Mouse (Mus musculus) hindbrain, embryonic 16.5 days (tissue): ENCODE data around the gene Baiap3. TPM values are rescaled to one million over a fixed set of nuclear protein-coding genes. Genes with fewer than 3 reads are reported as not detected.

Experiments used
- ATAC-seq: fragments of 200-750 bp; cut with Nextera tagmentation; 2 replicates; pipeline ENCODE4 v1.8.0; 2017; ENCODE audit warnings: moderate TSS enrichment, moderate library complexity
- H3K27ac ChIP-seq: fragments of 300-500 bp; sonication (generic); 2 replicates; pipeline ENCODE4 v1.5.1; 2014; ENCODE audit warnings: low read depth, mild to moderate bottlenecking, control low read depth, low read length, moderate library complexity
- H3K27me3 ChIP-seq: fragments of 300-500 bp; sonication (generic); replicated peaks from 2 replicates; pipeline ENCODE4 v1.6.1; 2014; ENCODE audit warnings: low read length; ENCODE audit not compliant: control insufficient read depth, insufficient read depth
- H3K36me3 ChIP-seq: fragments of 300-500 bp; sonication (generic); 2 replicates; pipeline ENCODE4 v1.6.1; 2014; ENCODE audit warnings: mild to moderate bottlenecking, low read length, moderate library complexity, mixed read lengths; ENCODE audit not compliant: control insufficient read depth, insufficient read depth
- H3K4me1 ChIP-seq: fragments of 300-500 bp; sonication (generic); 2 replicates; pipeline ENCODE4 v1.6.1; 2014; ENCODE audit warnings: low read depth, low read length; ENCODE audit not compliant: control insufficient read depth, insufficient read depth
- H3K4me2 ChIP-seq: fragments of 300-500 bp; sonication (generic); 2 replicates; pipeline ENCODE4 v1.6.1; 2014; ENCODE audit warnings: mild to moderate bottlenecking, low read length, control low read depth, moderate library complexity
- H3K4me3 ChIP-seq: fragments of 300-500 bp; sonication (generic); 2 replicates; pipeline ENCODE4 v1.5.1; 2014; ENCODE audit warnings: mild to moderate bottlenecking, low read length, control low read depth, moderate library complexity
- H3K9ac ChIP-seq: fragments of 300-500 bp; sonication (generic); 2 replicates; pipeline ENCODE4 v1.6.1; 2014; ENCODE audit warnings: low read depth, mild to moderate bottlenecking, control low read depth, low read length, moderate library complexity
- H3K9me3 ChIP-seq: fragments of 300-500 bp; sonication (generic); 2 replicates; pipeline ENCODE4 v1.6.1; 2014; ENCODE audit warnings: mild to moderate bottlenecking, low read length, moderate library complexity; ENCODE audit not compliant: control insufficient read depth
- WGBS: fragments of 180-500 bp; shearing (Covaris S2); extraction: QIAGEN DNeasy Blood & Tissue Kit; methylation state at CpG from one replicate; pipeline ENCODE4 v1.1.7; 2014; 5-methylcytosine and 5-hydroxymethylcytosine counted together
- polyA plus RNA-seq: library from polyadenylated mRNA; unstranded; fragments of >200 nt; fragmentation: Nextera tagmentation; extraction: Ambion mirVana; gene quantifications from 2 replicates; pipeline ENCODE4 v1.2.1, GENCODE M21; 2015

Baiap3 gene
- 23.4 and 26.0 TPM in 2 replicates for polyA plus RNA-seq

GRCm38 (mm10) chr17:25256140-25256754, at the start of gene Baiap3:
Baiap3 (minus strand) TSS chr17:25256364.
- WGBS, result 5% methylated on average over 24 of the region's 35 CpGs
- Histone ChIP-seq H3K4me1 (peaks cover 35% of the 10 kb centered on the region), H3K9ac (peak within 1 kb of the TSS; percentile 53), H3K27me3 (peaks cover 11% of the 10 kb centered on the region), H3K9me3 (no peaks in the 10 kb centered on the region), H3K36me3 (no peaks in the 10 kb centered on the region; the same call in 1 of the 2 replicates), H3K27ac (no peak within 1 kb of the TSS), H3K4me2 (peak within 1 kb of the TSS; percentile 61), H3K4me3 (peak within 1 kb of the TSS; percentile 39)
- peak; percentile 15; the same call in 1 of the 2 replicates for ATAC-seq

DNA sequence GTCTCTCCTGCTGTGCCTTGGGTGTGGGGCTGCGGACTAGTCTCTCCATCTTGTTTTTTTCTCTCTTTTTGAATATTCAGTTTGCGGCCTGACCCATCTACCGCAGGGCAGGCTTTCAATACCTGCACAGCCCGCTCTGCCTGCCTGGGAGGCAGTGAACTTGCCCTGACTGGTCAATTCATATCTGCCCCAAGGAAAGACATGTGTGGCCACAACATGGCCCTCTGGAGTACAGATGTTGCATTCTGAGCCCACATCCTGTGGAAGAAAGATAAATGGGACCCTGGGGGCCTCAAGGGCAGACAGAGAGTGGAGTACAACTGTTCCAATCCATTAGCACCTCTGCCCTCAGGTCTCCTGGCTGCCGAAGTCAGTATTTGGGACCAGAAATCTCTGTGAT, 41.9 kb upstream of the Baiap3 start, which contains the start of gene Prss34:
Gene Prss34, plus strand, starts transcription at position 301 of the 400 bp plus-strand sequence.
- H3K4me3 ChIP-seq, result no peak within 1 kb of the TSS
- no peak within 1 kb of the TSS for H3K27ac ChIP-seq
- no peak within 1 kb of the TSS for H3K4me2 ChIP-seq
- no peaks in the 10 kb centered on the region for H3K27me3 ChIP-seq
- WGBS, result 86% methylated on average over 5 of the region's 5 CpGs
- no peaks in the 10 kb centered on the region for H3K36me3 ChIP-seq
- H3K9me3 ChIP-seq, result no peaks in the 10 kb centered on the region
- ATAC-seq, result no peak
- H3K9ac ChIP-seq, result no peak within 1 kb of the TSS
- H3K4me1 ChIP-seq, result no peaks in the 10 kb centered on the region

- WGBS, result 53% methylated on average over 1 of the region's 1 CpGs
- Histone ChIP-seq H3K4me1 (no peaks in the 10 kb centered on the region), H3K9me3 (no peaks in the 10 kb centered on the region), H3K4me3 (no peak overlapping the region), H3K27ac (no peak overlapping the region), H3K27me3 (no peaks in the 10 kb centered on the region), H3K4me2 (no peak overlapping the region), H3K36me3 (no peaks in the 10 kb centered on the region), H3K9ac (no peak overlapping the region)
- no peak for ATAC-seq
These were observed 37.9 kb upstream of the Baiap3 start for GRCm38 (mm10) chr17:25294111-25294510.

GRCm38 (mm10) chr17:25293495-25293894, 37.3 kb upstream of the Baiap3 start:
- Histone ChIP-seq H3K9me3 (no peaks in the 10 kb centered on the region), H3K9ac (no peak overlapping the region), H3K36me3 (no peaks in the 10 kb centered on the region), H3K4me1 (no peaks in the 10 kb centered on the region), H3K4me2 (no peak overlapping the region), H3K27ac (no peak overlapping the region), H3K27me3 (no peaks in the 10 kb centered on the region), H3K4me3 (no peak overlapping the region)
- WGBS, result 85% methylated on average over 5 of the region's 5 CpGs
- ATAC-seq, result no peak

DNA sequence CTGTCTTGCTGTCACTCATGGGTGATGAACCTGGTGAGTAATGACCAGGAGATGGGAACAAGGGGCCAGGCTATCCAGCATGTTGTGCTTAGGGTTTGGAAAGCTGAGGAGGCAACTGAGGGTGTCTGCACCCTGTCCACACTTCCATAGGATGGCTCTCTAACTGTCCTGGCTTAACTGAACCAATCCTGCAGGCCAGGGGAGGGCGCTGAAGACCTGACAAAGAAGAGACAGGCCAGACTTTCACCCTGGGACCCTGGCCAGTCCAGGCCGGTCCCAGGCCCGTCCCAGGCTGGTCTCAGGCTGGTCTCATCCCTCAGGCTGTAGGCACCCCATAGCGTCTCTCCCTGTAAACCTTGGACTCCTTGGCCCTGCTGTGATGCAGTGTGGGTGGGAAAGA, 34.2 kb upstream of the Baiap3 start:
- no peak overlapping the region for H3K9ac ChIP-seq
- H3K4me2 ChIP-seq, result no peak overlapping the region
- ATAC-seq, result no peak
- no peak overlapping the region for H3K4me3 ChIP-seq
- no peaks in the 10 kb centered on the region for H3K27me3 ChIP-seq
- H3K36me3 ChIP-seq, result no peaks in the 10 kb centered on the region
- no peaks in the 10 kb centered on the region for H3K9me3 ChIP-seq
- no peaks in the 10 kb centered on the region for H3K4me1 ChIP-seq
- WGBS, result 27% methylated on average over 4 of the region's 4 CpGs
- H3K27ac ChIP-seq, result no peak overlapping the region

GRCm38 (mm10) chr17:25288842-25289241, 32.7 kb upstream of the Baiap3 start:
- H3K27me3 ChIP-seq, result no peaks in the 10 kb centered on the region
- no peak overlapping the region for H3K9ac ChIP-seq
- H3K4me2 ChIP-seq, result no peak overlapping the region
- ATAC-seq, result no peak
- no peak overlapping the region for H3K27ac ChIP-seq
- no peaks in the 10 kb centered on the region for H3K9me3 ChIP-seq
- WGBS, result 17% methylated on average over 4 of the region's 4 CpGs
- no peaks in the 10 kb centered on the region for H3K4me1 ChIP-seq
- H3K4me3 ChIP-seq, result no peak overlapping the region
- H3K36me3 ChIP-seq, result no peaks in the 10 kb centered on the region

GRCm38 (mm10) chr17:25285033-25285432, 28.9 kb upstream of the Baiap3 start:
- Histone ChIP-seq H3K36me3 (no peaks in the 10 kb centered on the region), H3K9ac (no peak overlapping the region), H3K4me2 (no peak overlapping the region), H3K4me3 (no peak overlapping the region), H3K27me3 (no peaks in the 10 kb centered on the region), H3K9me3 (no peaks in the 10 kb centered on the region), H3K4me1 (no peaks in the 10 kb centered on the region), H3K27ac (no peak overlapping the region)
- WGBS, result 17% methylated on average over 3 of the region's 3 CpGs
- 0 out of 2 replicates have a peak, but pooled peaks have one; percentile 34 for ATAC-seq

GRCm38 (mm10) chr17:25282133-25282532, 26.0 kb upstream of the Baiap3 start:
- H3K4me3 ChIP-seq, result no peak overlapping the region
- no peaks in the 10 kb centered on the region for H3K9me3 ChIP-seq
- H3K9ac ChIP-seq, result no peak overlapping the region
- no peak for ATAC-seq
- no peak overlapping the region for H3K27ac ChIP-seq
- 42% methylated on average over 11 of the region's 11 CpGs for WGBS
- no peak overlapping the region for H3K4me2 ChIP-seq
- H3K4me1 ChIP-seq, result no peaks in the 10 kb centered on the region
- no peaks in the 10 kb centered on the region for H3K27me3 ChIP-seq
- H3K36me3 ChIP-seq, result no peaks in the 10 kb centered on the region

DNA sequence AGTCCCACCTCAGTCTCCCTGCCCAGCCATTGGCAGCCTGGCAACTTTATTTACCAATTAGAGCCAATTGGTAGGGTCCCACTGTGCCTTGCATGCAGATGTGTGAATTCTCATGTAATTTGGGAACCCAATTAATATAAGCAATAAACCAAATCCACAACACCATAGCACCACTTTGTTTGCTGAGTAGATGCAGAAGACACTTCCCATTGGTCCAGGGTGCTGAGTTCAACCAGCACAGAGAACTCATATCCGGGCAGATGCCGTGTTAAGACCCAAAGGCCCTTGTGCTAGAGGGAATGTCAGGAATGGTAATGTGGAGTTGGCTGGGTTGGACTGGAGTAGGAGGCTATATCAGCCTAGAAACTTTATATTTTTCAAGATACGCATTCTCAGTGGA, 19.7 kb upstream of the Baiap3 start:
- Histone ChIP-seq H3K9ac (no peak overlapping the region), H3K9me3 (no peaks in the 10 kb centered on the region), H3K4me2 (no peak overlapping the region), H3K36me3 (no peaks in the 10 kb centered on the region), H3K27ac (no peak overlapping the region), H3K27me3 (no peaks in the 10 kb centered on the region), H3K4me3 (no peak overlapping the region), H3K4me1 (peaks cover 18% of the 10 kb centered on the region)
- no peak for ATAC-seq
- WGBS, result 98% methylated on average over 3 of the region's 3 CpGs
